Mouse (Mus musculus): ENCODE data around the gene Slc9a3. TPM values are rescaled to one million over a fixed set of nuclear protein-coding genes. Genes with fewer than 3 reads are reported as not detected.

Gene Slc9a3
- total and polyA plus RNA-seq, 3 experiments, result 0.04 TPM; not detected in 2

GRCm38 (mm10) chr13:74102831-74103582 is 18.2 kb upstream of the Slc9a3 start:
- TF ChIP-seq MYB (IDR thresholded peaks at IDR 0.05; ENCODE audit: low read depth, low read length) (no peak), MXI1 (IDR thresholded peaks at IDR 0.05; ENCODE audit: low read depth, low read length) (no peak), MAZ (IDR thresholded peaks at IDR 0.05; ENCODE audit: low read depth, low read length) (no peak), EP300 (IDR thresholded peaks at IDR 0.05; ENCODE audit: low read depth in 1 of 2, low read length in 2 of 2) (no peak), GATA1 (IDR thresholded peaks at IDR 0.05; ENCODE audit: low read depth, low read length) (no peak), UBTF (IDR thresholded peaks at IDR 0.05; ENCODE audit: borderline replicate concordance, insufficient read depth, low read depth, low read length) (no peak), NRF1 (IDR thresholded peaks at IDR 0.05; ENCODE audit: insufficient read depth, low read depth, low read length, poor library complexity, severe bottlenecking) (no peak), SIN3A (IDR thresholded peaks at IDR 0.05; ENCODE audit: low read length) (no peak), E2F4 (IDR thresholded peaks at IDR 0.05; ENCODE audit: borderline replicate concordance, low read depth, low read length) (no peak), NELFE (IDR thresholded peaks at IDR 0.05; ENCODE audit: low read depth, low read length) (no peak), MAX (IDR thresholded peaks at IDR 0.05; ENCODE audit: low read length) (no peak), ZKSCAN1 (IDR thresholded peaks at IDR 0.05; ENCODE audit: low read depth, low read length) (no peak), MEF2A (IDR thresholded peaks at IDR 0.05; ENCODE audit: extremely low read depth, insufficient replicate concordance, low read depth, low read length, poor library complexity, severe bottlenecking) (no peak), TAL1 (IDR thresholded peaks at IDR 0.05; ENCODE audit: low read length) (no peak), ZC3H11A (IDR thresholded peaks at IDR 0.05; ENCODE audit: low read depth, low read length) (no peak), POLR2AphosphoS5 (IDR thresholded peaks at IDR 0.05; ENCODE audit: borderline replicate concordance, low read depth, low read length) (no peak), SMC3 (IDR thresholded peaks at IDR 0.05; ENCODE audit: low read depth, low read length) (no peak), TCF12 (IDR thresholded peaks at IDR 0.05; ENCODE audit: low read depth, low read length) (no peak), HCFC1 (IDR thresholded peaks at IDR 0.05; ENCODE audit: low read depth, low read length) (no peak), CTCF (IDR thresholded peaks at IDR 0.05 in 2 of 3, conservative IDR thresholded peaks at IDR 0.05 in 1 of 3; ENCODE audit: control insufficient read depth in 1 of 3, insufficient read depth in 1 of 3, low read depth in 2 of 3, low read length in 3 of 3, poor library complexity in 1 of 3, severe bottlenecking in 1 of 3) (no peak)
- Histone ChIP-seq H3K9me3 (replicated peaks; ENCODE audit: insufficient read depth, low read length) (no peaks in the 10 kb centered on the region), H3K27ac (ENCODE audit: control insufficient read depth, low read depth, low read length) (no peak overlapping the region), H3K36me3 (ENCODE audit: control insufficient read depth in 1 of 2, insufficient read depth in 2 of 2, low read length in 2 of 2) (no peaks in the 10 kb centered on the region), H3K9ac (ENCODE audit: control insufficient read depth, low read depth, low read length, poor library complexity, severe bottlenecking) (no peak overlapping the region), H3K4me1 (ENCODE audit: control insufficient read depth in 1 of 2, insufficient read depth in 2 of 2, low read length in 2 of 2) (no peaks in the 10 kb centered on the region), H3K79me2 (ENCODE audit: control insufficient read depth, insufficient read depth, low read length, poor library complexity) (no peaks in the 10 kb centered on the region), H3K4me3 (ENCODE audit: control insufficient read depth in 1 of 2, insufficient read depth in 1 of 2, low read depth in 2 of 2, low read length in 2 of 2) (no peak overlapping the region), H3K27me3 (ENCODE audit: control insufficient read depth in 1 of 2, insufficient read depth in 2 of 2, low read length in 2 of 2) (peaks cover 4 to 6% of the 10 kb centered on the region in 2 experiments)
- DNase-seq (ENCODE audit: low read depth, low spot score), result no peak
